8 mouse cellular contexts compared by ENCODE assay signal in genomic region chr2:84556888-84557514, GRCm38 (mm10).
A peak's percentile ranks its signal among the peaks of the same experiment; 100 is the strongest.
DNase-seq lines count a peak whose midpoint lies in the region; ATAC-seq and TF ChIP-seq lines count a peak whose summit lies in the region.
"Had no signal": no experiment of that assay in that cellular context is flagged by ENCODE, and none has a peak within 500 bp of the region (broad histone marks: within the 10 kb centered on the region; RNA-seq: fewer than 3 reads in every experiment).

No protein-coding gene starts in this region.

- H3K9ac ChIP-seq in neural tube, embryonic 11.5 days (ENCODE audit: low read length): no peak overlapping the region
- no peak overlapping the region for H3K9ac ChIP-seq in hindbrain, embryonic 14.5 days
- H3K9ac ChIP-seq in liver, embryonic 14.5 days (replicated peaks): no peak overlapping the region
- no peak overlapping the region for H3K9ac ChIP-seq in stomach, postnatal 0 days (ENCODE audit: low read length)

- no peaks in the 10 kb centered on the region for H3K36me3 ChIP-seq in neural tube, embryonic 11.5 days (ENCODE audit: control insufficient read depth, insufficient read depth, low read length)
- H3K36me3 ChIP-seq in hindbrain, embryonic 14.5 days (replicated peaks; ENCODE audit: control insufficient read depth, insufficient read depth): no peaks in the 10 kb centered on the region
- no peaks in the 10 kb centered on the region for H3K36me3 ChIP-seq in liver, embryonic 14.5 days (replicated peaks; ENCODE audit: control insufficient read depth, insufficient read depth, low read depth)
- no peaks in the 10 kb centered on the region for H3K36me3 ChIP-seq in stomach, postnatal 0 days (ENCODE audit: control insufficient read depth, insufficient read depth, low read length)

- DNase-seq in neural tube, embryonic 11.5 days (ENCODE audit: low spot score): peak; percentile 22
- no peak for DNase-seq in neural tube, embryonic 10.5 days (ENCODE audit: extremely low spot score, low spot score)
- DNase-seq in embryo, embryonic 11 days: peak; percentile 21
- DNase-seq in hindbrain, embryonic 14.5 days (ENCODE audit: low spot score): no peak
- no peak for DNase-seq in liver, embryonic 14.5 days (ENCODE audit: low read depth in 3 of 3, low spot score in 3 of 3)
- DNase-seq in stomach, postnatal 0 days (ENCODE audit: low spot score): no peak
- DNase-seq in gastrocnemius, postnatal 10 days: no peak

- no peak overlapping the region for H3K4me2 ChIP-seq in neural tube, embryonic 11.5 days (ENCODE audit: low read depth)
- peak overlapping the region; percentile 43 for H3K4me2 ChIP-seq in hindbrain, embryonic 14.5 days (replicated peaks)
- peak overlapping the region; percentile 36 for H3K4me2 ChIP-seq in liver, embryonic 14.5 days (ENCODE audit: low read depth)
- H3K4me2 ChIP-seq in stomach, postnatal 0 days (replicated peaks; ENCODE audit: low read depth): peak overlapping the region; percentile 36

- 0 out of 2 replicates have a peak, but pooled peaks have one; percentile 18 for TF ChIP-seq CTCF in liver, embryonic 14.5 days (IDR thresholded peaks at IDR 0.05; ENCODE audit: low read depth)
- TF ChIP-seq CTCF in stomach, postnatal 0 days (IDR thresholded peaks at IDR 0.05; ENCODE audit: low read depth): peak; percentile 69

- whole genome bisulfite sequencing in neural tube, embryonic 11.5 days: 48% methylated on average over 10 of the region's 10 CpGs
- 45% methylated on average over 10 of the region's 10 CpGs for WGBS in hindbrain, embryonic 14.5 days
- 38% methylated on average over 10 of the region's 10 CpGs for WGBS in liver, embryonic 14.5 days (ENCODE audit: insufficient replicate concordance)
- WGBS in stomach, postnatal 0 days: 52% methylated on average over 10 of the region's 10 CpGs

- H3K4me3 ChIP-seq in neural tube, embryonic 11.5 days (ENCODE audit: low read depth, low read length): no peak overlapping the region
- H3K4me3 ChIP-seq in hindbrain, embryonic 14.5 days (replicated peaks; ENCODE audit: low read length): no peak overlapping the region
- H3K4me3 ChIP-seq in liver, embryonic 14.5 days (ENCODE audit: insufficient read depth in 1 of 2, low read depth in 2 of 2, low read length in 2 of 2): no peak overlapping the region
- H3K4me3 ChIP-seq in stomach, postnatal 0 days (ENCODE audit: low read depth, low read length): no peak overlapping the region
- H3K4me3 ChIP-seq: erythroblast, embryonic 14.5 days had no signal

- no peak overlapping the region for H3K27ac ChIP-seq in neural tube, embryonic 11.5 days (ENCODE audit: low read depth, low read length)
- no peak overlapping the region for H3K27ac ChIP-seq in hindbrain, embryonic 14.5 days
- no peak overlapping the region for H3K27ac ChIP-seq in liver, embryonic 14.5 days
- H3K27ac ChIP-seq in stomach, postnatal 0 days (replicated peaks): no peak overlapping the region

- TF ChIP-seq EP300 in liver, embryonic 14.5 days (IDR thresholded peaks at IDR 0.05; ENCODE audit: low read depth): no peak
- no peak for TF ChIP-seq EP300 in stomach, postnatal 0 days (optimal IDR thresholded peaks at IDR 0.05)

- no peak for ATAC-seq in neural tube, embryonic 11.5 days (ENCODE audit: insufficient read depth, low FRiP score, low TSS enrichment)
- ATAC-seq in hindbrain, embryonic 14.5 days (ENCODE audit: low FRiP score): no peak
- ATAC-seq in liver, embryonic 14.5 days (ENCODE audit: insufficient read depth): no peak
- no peak for ATAC-seq in stomach, postnatal 0 days (ENCODE audit: low FRiP score, low TSS enrichment)

- no peaks in the 10 kb centered on the region for H3K9me3 ChIP-seq in neural tube, embryonic 11.5 days (ENCODE audit: control insufficient read depth, low read length)
- H3K9me3 ChIP-seq in hindbrain, embryonic 14.5 days (ENCODE audit: control insufficient read depth, low read length): no peaks in the 10 kb centered on the region
- H3K9me3 ChIP-seq in liver, embryonic 14.5 days (ENCODE audit: control insufficient read depth, low read length): no peaks in the 10 kb centered on the region
- H3K9me3 ChIP-seq in stomach, postnatal 0 days (ENCODE audit: control insufficient read depth, low read length): no peaks in the 10 kb centered on the region

- H3K27me3 ChIP-seq in neural tube, embryonic 11.5 days (ENCODE audit: control insufficient read depth, insufficient read depth, low read length): no peaks in the 10 kb centered on the region
- no peaks in the 10 kb centered on the region for H3K27me3 ChIP-seq in hindbrain, embryonic 14.5 days (ENCODE audit: control insufficient read depth, insufficient read depth, low read length)
- no peaks in the 10 kb centered on the region for H3K27me3 ChIP-seq in liver, embryonic 14.5 days (ENCODE audit: control insufficient read depth, insufficient read depth, low read length)
- no peaks in the 10 kb centered on the region for H3K27me3 ChIP-seq in stomach, postnatal 0 days (ENCODE audit: control insufficient read depth, insufficient read depth, low read length)

- H3K4me1 ChIP-seq in neural tube, embryonic 11.5 days (ENCODE audit: control insufficient read depth, insufficient read depth, low read length): no peaks in the 10 kb centered on the region
- H3K4me1 ChIP-seq in hindbrain, embryonic 14.5 days (replicated peaks; ENCODE audit: control insufficient read depth, insufficient read depth, low read length): no peaks in the 10 kb centered on the region
- H3K4me1 ChIP-seq in liver, embryonic 14.5 days (replicated peaks; ENCODE audit: control insufficient read depth in 2 of 2, insufficient read depth in 2 of 2, low read length in 1 of 2): 0 out of 4 replicates have a peak, but pooled peaks cover 0 to 2% of the 10 kb centered on the region in 2 experiments
- H3K4me1 ChIP-seq in stomach, postnatal 0 days (replicated peaks; ENCODE audit: control insufficient read depth, insufficient read depth): no peaks in the 10 kb centered on the region

Comparison
In these comparisons a context has a peak if more than half of its experiments do, and no peak if none do; other contexts are left out.
1. DNase-seq: peak in neural tube, embryonic 11.5 days (single experiment) and embryo, embryonic 11 days (single experiment); none in neural tube, embryonic 10.5 days (single experiment), hindbrain, embryonic 14.5 days (single experiment), liver, embryonic 14.5 days (0 of 3), stomach, postnatal 0 days (single experiment) and gastrocnemius, postnatal 10 days (single experiment).